Mouse (Mus musculus) myocyte (in vitro differentiated cells): Measurements from ENCODE around the gene Shq1.

Experiments used
- MAX ChIP-seq: IDR thresholded peaks from one replicate; pipeline ENCODE4 v1.6.1; 2011; ENCODE audit warnings: low read depth, mild to moderate bottlenecking, control low read depth
- POLR2A ChIP-seq: IDR thresholded peaks from one replicate; pipeline ENCODE4 v1.6.1; 2011; ENCODE audit warnings: low read depth, mild to moderate bottlenecking, control low read depth, moderate library complexity; ENCODE audit not compliant: insufficient read length
- TCF12 ChIP-seq: IDR thresholded peaks from one replicate; pipeline ENCODE4 v1.6.1; 2011; ENCODE audit warnings: mild to moderate bottlenecking, control low read depth; ENCODE audit not compliant: poor library complexity, insufficient read depth, severe bottlenecking
- USF1 ChIP-seq: IDR thresholded peaks from one replicate; pipeline ENCODE4 v1.6.1; 2011; ENCODE audit warnings: low read depth, mild to moderate bottlenecking, control low read depth, moderate library complexity

- TF ChIP-seq POLR2A (no peak), MAX (no peak), USF1 (no peak), TCF12 (no peak)
Measured at GRCm38 (mm10) chr6:100533364-100533763, 137.6 kb downstream of the Shq1 start.
